9 mouse cellular contexts compared by ENCODE assay signal in the genomic region with DNA sequence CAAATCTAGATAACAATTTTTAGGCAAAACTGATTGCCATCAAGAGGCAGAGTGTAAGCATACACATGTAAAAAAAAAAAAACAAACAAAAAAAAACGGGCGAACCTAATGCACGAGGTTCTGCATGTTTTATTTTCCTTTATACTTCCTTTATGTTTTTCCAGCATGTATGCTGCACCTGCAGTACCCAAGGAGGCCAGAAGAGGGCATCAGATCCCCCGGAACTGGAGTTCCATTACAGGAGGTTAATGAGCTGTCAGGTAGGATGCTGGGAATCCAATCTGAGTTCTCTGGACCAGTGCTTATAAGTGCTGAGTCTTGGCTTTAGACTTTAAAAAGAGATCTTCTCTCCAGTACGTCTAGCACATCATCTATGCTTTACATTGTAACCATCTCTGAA.
DNase-seq lines count a peak whose midpoint lies in the region; ATAC-seq and TF ChIP-seq lines count a peak whose summit lies in the region.
"Had no signal": no experiment of that assay in that cellular context is flagged by ENCODE, and none has a peak within 500 bp of the region (broad histone marks: within the 10 kb centered on the region; RNA-seq: fewer than 3 reads in every experiment).

No protein-coding gene starts in this region.

- no peak overlapping the region for H3K4me3 ChIP-seq in neural tube, embryonic 15.5 days (replicated peaks)
- H3K4me3 ChIP-seq in liver, postnatal 0 days (ENCODE audit: low read depth, low read length): no peak overlapping the region
- H3K4me3 ChIP-seq in midbrain, embryonic 15.5 days: no peak overlapping the region
- H3K4me3 ChIP-seq: limb, embryonic 15.5 days had no signal

- H3K9me3 ChIP-seq in neural tube, embryonic 15.5 days (replicated peaks): no peaks in the 10 kb centered on the region
- H3K9me3 ChIP-seq in liver, postnatal 0 days (ENCODE audit: low read length): no peaks in the 10 kb centered on the region
- no peaks in the 10 kb centered on the region for H3K9me3 ChIP-seq in midbrain, embryonic 15.5 days
- H3K9me3 ChIP-seq: limb, embryonic 15.5 days had no signal

- H3K9ac ChIP-seq in neural tube, embryonic 15.5 days (replicated peaks): no peak overlapping the region
- no peak overlapping the region for H3K9ac ChIP-seq in liver, postnatal 0 days (replicated peaks)
- no peak overlapping the region for H3K9ac ChIP-seq in midbrain, embryonic 15.5 days
- H3K9ac ChIP-seq: limb, embryonic 15.5 days had no signal

- ATAC-seq in neural tube, embryonic 15.5 days (ENCODE audit: low FRiP score): no peak
- no peak for ATAC-seq in liver, postnatal 0 days
- ATAC-seq in midbrain, embryonic 15.5 days (replicated peaks): no peak

- H3K4me1 ChIP-seq in neural tube, embryonic 15.5 days: 0 out of 2 replicates have a peak, but pooled peaks cover under 1% of the 10 kb centered on the region
- no peaks in the 10 kb centered on the region for H3K4me1 ChIP-seq in liver, postnatal 0 days (ENCODE audit: insufficient read depth)
- H3K4me1 ChIP-seq in midbrain, embryonic 15.5 days: 0 out of 2 replicates have a peak, but pooled peaks cover 3% of the 10 kb centered on the region
- H3K4me1 ChIP-seq: limb, embryonic 15.5 days had no signal

- TF ChIP-seq EP300 in liver, postnatal 0 days (IDR thresholded peaks at IDR 0.05; ENCODE audit: low read depth): no peak

- 62% methylated on average over 5 of the region's 5 CpGs for WGBS in neural tube, embryonic 15.5 days
- 33% methylated on average over 5 of the region's 5 CpGs for WGBS in liver, postnatal 0 days (ENCODE audit: insufficient replicate concordance)
- WGBS in midbrain, embryonic 15.5 days: 67% methylated on average over 5 of the region's 5 CpGs

- peak; percentile 58; the same call in 1 of the 2 replicates for TF ChIP-seq CTCF in brain, embryonic 14.5 days (IDR thresholded peaks at IDR 0.05; ENCODE audit: borderline replicate concordance, extremely low read depth, insufficient read depth, insufficient read length)
- TF ChIP-seq CTCF in liver, postnatal 0 days (IDR thresholded peaks at IDR 0.05; ENCODE audit: low read depth): peak; percentile 65

- peak; percentile 22 for DNase-seq in gastrocnemius, postnatal 10 days
- no peak for DNase-seq in gastrocnemius, postnatal 25 days
- DNase-seq in neural tube, embryonic 10.5 days (ENCODE audit: extremely low spot score, low spot score): peak; percentile 34
- DNase-seq in brain, embryonic 14.5 days (ENCODE audit: low read depth): no peak
- peak; percentile 39 for DNase-seq in liver, postnatal 0 days
- DNase-seq in ovary, postnatal 10 days (ENCODE audit: low spot score): no peak

- no peak overlapping the region for H3K4me2 ChIP-seq in neural tube, embryonic 15.5 days
- no peak overlapping the region for H3K4me2 ChIP-seq in liver, postnatal 0 days (ENCODE audit: low read depth, low read length)
- H3K4me2 ChIP-seq in midbrain, embryonic 15.5 days: no peak overlapping the region
- H3K4me2 ChIP-seq: limb, embryonic 15.5 days had no signal

- no peak for TF ChIP-seq POLR2A in brain, embryonic 14.5 days (IDR thresholded peaks at IDR 0.05; ENCODE audit: borderline replicate concordance, extremely low read depth, insufficient read depth, insufficient read length, poor library complexity, severe bottlenecking)

- H3K36me3 ChIP-seq in neural tube, embryonic 15.5 days: no peaks in the 10 kb centered on the region
- no peaks in the 10 kb centered on the region for H3K36me3 ChIP-seq in liver, postnatal 0 days (replicated peaks; ENCODE audit: insufficient read depth, low read length)
- no peaks in the 10 kb centered on the region for H3K36me3 ChIP-seq in midbrain, embryonic 15.5 days (replicated peaks)
- H3K36me3 ChIP-seq: limb, embryonic 15.5 days had no signal

- H3K27ac ChIP-seq in neural tube, embryonic 15.5 days (replicated peaks): no peak overlapping the region
- no peak overlapping the region for H3K27ac ChIP-seq in liver, postnatal 0 days (ENCODE audit: low read depth)
- H3K27ac ChIP-seq in midbrain, embryonic 15.5 days: no peak overlapping the region
- H3K27ac ChIP-seq: limb, embryonic 15.5 days had no signal

- no peaks in the 10 kb centered on the region for H3K27me3 ChIP-seq in neural tube, embryonic 15.5 days (replicated peaks)
- no peaks in the 10 kb centered on the region for H3K27me3 ChIP-seq in liver, postnatal 0 days (ENCODE audit: insufficient read depth, low read length)
- no peaks in the 10 kb centered on the region for H3K27me3 ChIP-seq in midbrain, embryonic 15.5 days (replicated peaks)
- H3K27me3 ChIP-seq: limb, embryonic 15.5 days had no signal

Comparison
In these comparisons a context has a peak if more than half of its experiments do, and no peak if none do; other contexts are left out.
1. DNase-seq: peak in gastrocnemius, postnatal 10 days (single experiment), neural tube, embryonic 10.5 days (single experiment) and liver, postnatal 0 days (single experiment); none in gastrocnemius, postnatal 25 days (single experiment), brain, embryonic 14.5 days (single experiment) and ovary, postnatal 10 days (single experiment).